Mouse (Mus musculus) heart, adult 11 months (tissue): ENCODE results near the gene Tnfrsf23.
"Not testable (repeated sequence)": the region's sequence is repeated elsewhere in the genome, so short reads cannot be mapped to it uniquely, and the experiment has no call there.

Experiments used
- DNase-seq: peaks from one replicate; pipeline ENCODE4 v3.0.0; 2022

The Tnfrsf23 gene

GRCm38 (mm10) chr7:143680836-143681235 lies 4.8 kb downstream of the Tnfrsf23 start:
- DNase-seq: peak; percentile 64

GRCm38 (mm10) chr7:143679650-143680049 lies 6.0 kb downstream of the Tnfrsf23 start:
- DNase-seq: peak; percentile 71

GRCm38 (mm10) chr7:143666427-143667311 lies 19.0 kb downstream of the Tnfrsf23 start:
- peak; percentile 72 for DNase-seq

GRCm38 (mm10) chr7:143663470-143663869 lies 22.2 kb downstream of the Tnfrsf23 start:
- DNase-seq: no peak

- DNase-seq: peak; percentile 31
Observed at GRCm38 (mm10) chr7:143660797-143661196, 24.9 kb downstream of the Tnfrsf23 start.

GRCm38 (mm10) chr7:143649769-143650346 lies 35.8 kb downstream of the Tnfrsf23 start:
- not testable (repeated sequence) for DNase-seq

GRCm38 (mm10) chr7:143649034-143649768 lies 36.5 kb downstream of the Tnfrsf23 start, which contains the start of gene Tnfrsf22:
Tnfrsf22 (minus strand) TSS chr7:143649661.
- DNase-seq: peak; percentile 99

GRCm38 (mm10) chr7:143643949-143644348 lies 41.7 kb downstream of the Tnfrsf23 start:
- DNase-seq: not testable (repeated sequence)

GRCm38 (mm10) chr7:143636674-143637073 lies 49.0 kb downstream of the Tnfrsf23 start:
- peak; percentile 46 for DNase-seq

- DNase-seq: no peak
Observed at GRCm38 (mm10) chr7:143631503-143631902, 54.2 kb downstream of the Tnfrsf23 start.

- DNase-seq: no peak
Observed at GRCm38 (mm10) chr7:143629501-143629900, 56.2 kb downstream of the Tnfrsf23 start.

- no peak for DNase-seq
Observed at GRCm38 (mm10) chr7:143628540-143628939, 57.1 kb downstream of the Tnfrsf23 start, which contains the start of gene Tnfrsf26. Tnfrsf26 (minus strand) TSS chr7:143628722.

- DNase-seq: peak; percentile 91
Observed at GRCm38 (mm10) chr7:143627555-143628286, 58.0 kb downstream of the Tnfrsf23 start.

- no peak for DNase-seq
Observed at GRCm38 (mm10) chr7:143626178-143626577, 59.5 kb downstream of the Tnfrsf23 start.

- no peak for DNase-seq
Observed at GRCm38 (mm10) chr7:143625151-143625550, 60.5 kb downstream of the Tnfrsf23 start.

GRCm38 (mm10) chr7:143624561-143624960 lies 61.1 kb downstream of the Tnfrsf23 start:
- no peak for DNase-seq

GRCm38 (mm10) chr7:143620951-143621350 lies 64.7 kb downstream of the Tnfrsf23 start:
- no peak for DNase-seq
